Mouse (Mus musculus) spleen, adult 10 weeks (tissue): ENCODE measurements around the gene Nrgn. TPM values are rescaled to one million over a fixed set of nuclear protein-coding genes. Genes with fewer than 3 reads are reported as not detected.

Experiments used
- polyA plus RNA-seq: library from polyadenylated mRNA; stranded (reverse); fragments of 350-450 nt; fragmentation: Illumina TruSeq; extraction: RNeasy Lipid Tissue Mini Kit (QIAGEN cat#74804); gene quantifications from one replicate; pipeline ENCODE4 v1.2.3, GENCODE M21; 2015; ENCODE audit warnings: low replicate concordance; ENCODE audit not compliant: insufficient read depth

The Nrgn gene
- 2.5 TPM for polyA plus RNA-seq

DNA sequence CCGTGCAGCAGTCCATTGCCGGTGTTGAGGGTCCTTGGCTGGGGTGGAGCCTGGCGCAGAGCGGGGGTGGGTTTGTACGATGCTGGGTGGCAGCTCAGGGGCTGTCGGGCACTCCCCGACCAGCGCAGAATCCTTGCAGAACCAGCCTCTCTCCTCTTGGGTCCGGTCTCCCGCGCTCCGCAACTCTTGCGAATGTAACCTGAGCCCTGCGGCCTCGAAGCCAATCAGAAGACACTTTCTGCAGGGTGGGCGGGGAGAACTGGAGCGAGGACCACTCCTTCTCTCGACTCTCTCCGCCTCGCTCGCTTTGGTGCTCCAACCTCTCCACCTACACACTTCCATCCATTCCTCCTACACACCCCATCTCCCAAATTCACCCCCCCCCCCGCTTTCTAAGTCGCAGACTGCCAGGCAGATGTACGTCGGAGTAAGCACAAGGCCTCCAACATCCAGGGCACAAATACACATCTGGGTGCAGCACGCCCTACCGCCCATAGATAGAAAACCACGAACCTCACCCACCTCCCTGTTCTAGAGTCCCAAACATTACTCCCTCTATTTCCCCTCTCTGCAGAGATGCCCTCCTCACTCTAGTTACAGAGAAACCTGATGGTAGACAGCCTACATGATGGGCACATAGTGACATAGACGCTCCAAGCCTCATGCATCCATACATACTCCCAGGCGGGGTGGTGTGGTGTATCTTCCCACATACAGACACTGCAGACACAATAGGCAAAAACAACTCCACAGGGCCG lies at the start of gene Nrgn:
TSS of gene Nrgn (minus strand) at position 369 of the 758 bp plus-strand sequence.

DNA sequence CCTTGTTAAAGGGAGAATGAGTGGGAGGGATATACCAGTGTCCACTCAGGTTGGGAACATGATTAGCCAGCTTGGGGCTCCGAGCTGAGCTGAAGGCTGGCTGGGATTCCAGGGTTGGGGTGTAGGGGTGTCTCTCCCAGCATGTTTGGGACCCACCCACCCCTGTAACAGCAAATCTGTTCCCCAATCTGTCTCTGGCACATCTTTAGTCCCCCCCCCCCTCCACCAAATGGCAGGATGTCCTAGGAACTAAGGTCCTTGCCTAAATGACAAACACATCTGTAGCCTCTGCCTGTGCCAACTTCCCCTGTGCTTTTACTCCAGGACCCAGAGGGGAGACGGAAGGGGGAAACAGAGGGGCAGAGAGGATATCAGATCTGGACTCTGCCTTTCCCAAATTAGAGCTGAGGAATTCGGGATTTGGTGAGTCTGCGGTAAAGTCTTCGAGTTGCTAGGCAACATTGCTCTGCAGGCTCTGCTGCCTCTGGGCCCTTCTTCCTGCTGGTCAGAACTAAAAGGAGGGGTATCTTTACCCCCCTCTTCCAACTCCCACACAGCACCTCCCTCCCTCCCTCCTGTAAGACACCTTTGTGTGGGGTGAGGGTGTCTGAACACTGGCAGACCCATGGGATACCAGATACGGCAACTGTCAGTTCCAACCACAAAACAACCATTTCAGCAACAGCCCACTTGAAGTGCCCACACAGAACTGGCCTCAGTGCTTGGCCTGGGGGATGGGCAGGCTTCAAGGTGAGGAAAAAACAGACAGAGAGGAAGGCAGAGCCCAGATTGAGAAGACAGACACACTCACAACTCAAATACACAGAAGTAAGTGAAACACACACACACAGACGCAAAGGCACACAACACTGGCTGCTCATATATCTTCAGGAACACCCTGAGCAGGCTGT lies 2.4 kb upstream of the Nrgn start, which contains the start of gene Siae:
TSS of gene Siae (plus strand) at position 861 of the 911 bp plus-strand sequence.

DNA sequence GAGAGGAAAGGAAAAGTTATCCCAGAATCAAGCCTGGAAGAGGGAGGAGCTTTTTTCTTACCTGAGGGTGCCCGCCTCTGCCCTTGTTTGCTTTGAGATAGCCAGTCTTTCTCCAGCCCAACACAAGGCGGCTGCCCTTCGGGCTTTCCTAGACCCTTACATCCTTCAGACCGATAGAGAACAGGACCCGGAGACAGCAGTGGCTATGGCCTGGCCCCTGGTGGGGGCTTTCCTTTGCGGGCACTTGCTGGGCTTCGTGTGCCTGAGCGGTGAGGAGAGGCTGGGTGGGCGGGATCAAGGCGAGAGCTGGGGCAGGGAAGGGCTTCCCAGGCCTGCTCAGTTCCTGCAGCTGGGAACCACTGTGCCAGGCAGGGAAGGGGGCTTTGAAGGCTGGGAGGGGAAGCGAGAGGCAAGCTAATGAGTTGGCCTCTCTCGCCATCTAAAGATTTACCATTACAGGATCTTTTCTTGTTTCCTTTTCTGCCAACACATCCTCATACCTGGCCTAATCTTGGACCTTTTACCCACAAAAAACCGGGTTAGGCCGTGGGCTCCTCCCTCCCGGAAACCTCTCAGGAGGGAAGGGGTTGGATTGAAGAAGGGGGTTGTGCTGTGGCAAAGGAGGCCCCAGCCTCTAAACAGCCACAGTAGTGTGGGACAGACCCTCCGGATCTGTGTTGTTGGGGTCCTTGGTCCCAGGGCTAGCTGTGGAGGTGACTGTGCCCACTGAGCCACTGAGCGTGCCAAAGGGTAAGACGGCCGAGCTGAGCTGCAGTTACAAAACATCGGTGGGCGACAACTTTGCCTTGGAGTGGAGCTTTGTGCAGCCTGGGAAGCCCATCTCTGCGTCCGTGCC lies 13.3 kb downstream of the Nrgn start, which contains the start of gene Vsig2:
TSS of gene Vsig2 (plus strand) at position 86 of the 856 bp plus-strand sequence.

DNA sequence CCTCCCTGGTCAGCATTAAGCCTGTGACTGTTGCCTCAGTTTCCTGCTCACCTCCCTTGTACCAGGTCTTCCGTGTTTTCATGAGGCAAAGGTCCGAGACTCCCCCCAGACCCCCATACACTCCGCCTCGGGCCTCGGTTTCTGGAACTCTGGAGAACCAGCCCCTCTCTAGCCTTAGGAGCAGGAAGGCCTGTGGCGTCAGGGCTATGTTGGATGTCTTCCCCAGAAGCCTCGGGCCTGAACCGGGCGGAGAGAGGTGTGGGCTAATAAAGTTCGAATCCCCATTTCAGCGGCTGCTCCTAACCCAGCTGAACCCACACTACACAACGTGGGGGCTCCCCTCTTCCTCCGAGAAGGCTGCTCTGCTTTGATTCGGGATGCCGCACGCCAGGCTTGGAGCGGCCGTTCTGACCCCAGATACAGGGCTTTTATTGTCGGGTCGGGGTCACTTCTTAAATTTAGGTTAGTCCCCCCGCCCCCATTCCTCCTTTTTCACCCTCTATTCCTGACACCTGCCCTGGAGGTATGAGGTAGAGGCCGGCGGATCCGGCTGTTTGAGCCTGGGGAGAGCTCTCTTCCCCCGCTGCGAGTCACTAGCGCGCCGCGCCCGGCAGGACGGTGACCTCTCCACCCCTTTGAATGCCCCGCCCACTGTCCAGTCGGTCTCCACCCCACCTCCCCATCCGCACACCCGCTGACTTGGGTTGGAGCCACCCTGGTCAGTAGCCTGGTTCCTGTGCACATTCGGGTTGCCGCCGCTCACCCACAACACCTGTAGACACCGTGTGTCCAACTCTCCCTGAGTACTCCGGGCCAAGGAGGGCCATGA lies 25.1 kb downstream of the Nrgn start, which contains the start of gene Esam:
TSS of gene Esam (plus strand) at position 683 of the 829 bp plus-strand sequence.

Other genes with a start within 250 kb of the Nrgn start
- gene Ccdc15, start 204.5 kb downstream of the Nrgn start, polyA plus RNA-seq, result 8.6 TPM
- gene Hepacam, start 185.6 kb downstream of the Nrgn start, polyA plus RNA-seq, result not detected
- gene Robo4, start 151.0 kb downstream of the Nrgn start, polyA plus RNA-seq, result 5.1 TPM
- not detected for gene Robo3, start 119.7 kb downstream of the Nrgn start, polyA plus RNA-seq
- 82.8 TPM for gene Msantd2, start 63.6 kb downstream of the Nrgn start, polyA plus RNA-seq
- gene Esam, start 24.8 kb downstream of the Nrgn start, polyA plus RNA-seq, result 20.3 TPM
- 4.5 TPM for gene Vsig2, start 13.6 kb downstream of the Nrgn start, polyA plus RNA-seq
- 18.9 TPM for gene Siae, start 2.8 kb upstream of the Nrgn start, polyA plus RNA-seq
- 3.2 TPM for gene Spa17, start 60.8 kb upstream of the Nrgn start, polyA plus RNA-seq
- gene Tbrg1, start 104.4 kb upstream of the Nrgn start, polyA plus RNA-seq, result 72.9 TPM
- not detected for gene Panx3, start 116.3 kb upstream of the Nrgn start, polyA plus RNA-seq
- gene Olfr160, start 163.3 kb upstream of the Nrgn start, polyA plus RNA-seq, result not detected
- gene Olfr874, start 192.2 kb upstream of the Nrgn start, polyA plus RNA-seq, result not detected
- gene Olfr875, start 219.0 kb upstream of the Nrgn start, polyA plus RNA-seq, result not detected